In the genomic region with DNA sequence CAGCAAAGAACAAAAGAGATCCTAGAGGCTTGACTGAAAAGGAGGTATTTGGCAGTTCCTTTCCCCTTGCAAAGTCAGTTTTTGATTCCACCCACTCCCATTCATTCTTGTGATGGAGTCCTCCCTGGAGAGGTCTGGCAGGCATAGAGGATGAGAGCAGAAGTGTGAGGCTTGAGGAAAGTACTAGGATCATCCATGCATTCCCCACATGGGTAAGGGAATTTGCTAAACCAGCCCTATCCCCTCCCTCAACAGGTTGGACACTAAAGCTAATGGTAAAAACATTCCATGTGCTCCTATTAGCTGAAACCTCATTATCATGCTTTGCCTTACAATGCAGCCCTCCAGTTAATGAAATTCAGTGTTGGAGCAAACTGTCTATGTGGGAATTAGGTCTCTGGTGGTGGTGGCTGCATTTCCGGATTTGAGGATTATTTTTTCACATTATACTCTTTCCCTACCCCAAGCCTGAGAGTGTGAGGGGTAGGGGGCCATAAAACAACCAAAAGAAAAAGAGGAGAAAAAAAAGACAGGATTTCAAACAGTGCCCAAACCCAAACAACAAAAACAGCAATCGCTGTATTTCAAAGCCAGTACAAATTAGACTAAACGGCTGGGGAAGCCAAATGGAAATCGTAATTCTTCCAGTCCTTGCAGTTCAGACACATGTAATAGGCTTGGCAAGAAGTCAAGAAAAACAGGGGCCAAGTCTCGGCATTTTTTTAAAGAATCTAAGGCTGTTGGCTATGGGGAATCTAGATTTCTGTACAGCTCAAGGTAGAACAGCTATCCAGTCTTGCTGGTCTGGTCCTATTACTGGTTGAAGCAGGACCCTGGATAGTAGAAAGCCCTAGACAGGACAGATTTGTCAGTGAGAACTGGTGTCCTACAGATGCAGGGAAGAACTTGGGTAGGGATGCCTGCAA, we compare ENCODE assay signal across 10 mouse cellular contexts.
DNase-seq lines count a peak whose midpoint lies in the region; ATAC-seq lines count a peak whose summit lies in the region.
"Had no signal": no experiment of that assay in that cellular context is flagged by ENCODE, and none has a peak within 500 bp of the region (broad histone marks: within the 10 kb centered on the region; RNA-seq: fewer than 3 reads in every experiment).

No protein-coding gene starts in this region.

- H3K4me3 ChIP-seq in hindbrain, embryonic 15.5 days, result no peak overlapping the region
- no peak overlapping the region for H3K4me3 ChIP-seq in hindbrain, embryonic 12.5 days
- no peak overlapping the region for H3K4me3 ChIP-seq in kidney, embryonic 15.5 days (replicated peaks)

- WGBS in hindbrain, embryonic 15.5 days, result 47% methylated on average over 5 of the region's 5 CpGs
- WGBS in hindbrain, embryonic 12.5 days, result 76% methylated on average over 5 of the region's 5 CpGs
- WGBS in kidney, embryonic 15.5 days, result 11% methylated on average over 5 of the region's 5 CpGs

- H3K9ac ChIP-seq in hindbrain, embryonic 15.5 days, result no peak overlapping the region
- H3K9ac ChIP-seq in hindbrain, embryonic 12.5 days, result no peak overlapping the region
- H3K9ac ChIP-seq in kidney, embryonic 15.5 days, result no peak overlapping the region

- H3K9me3 ChIP-seq in hindbrain, embryonic 15.5 days, result no peaks in the 10 kb centered on the region
- no peaks in the 10 kb centered on the region for H3K9me3 ChIP-seq in hindbrain, embryonic 12.5 days (replicated peaks)
- no peaks in the 10 kb centered on the region for H3K9me3 ChIP-seq in kidney, embryonic 15.5 days (replicated peaks)

- H3K36me3 ChIP-seq in hindbrain, embryonic 15.5 days, result no peaks in the 10 kb centered on the region
- no peaks in the 10 kb centered on the region for H3K36me3 ChIP-seq in hindbrain, embryonic 12.5 days
- no peaks in the 10 kb centered on the region for H3K36me3 ChIP-seq in kidney, embryonic 15.5 days

- no peak overlapping the region for H3K4me2 ChIP-seq in hindbrain, embryonic 15.5 days
- no peak overlapping the region for H3K4me2 ChIP-seq in hindbrain, embryonic 12.5 days (replicated peaks)
- no peak overlapping the region for H3K4me2 ChIP-seq in kidney, embryonic 15.5 days

- peak; percentile 19; the same call in 1 of the 2 replicates for ATAC-seq in hindbrain, embryonic 15.5 days (ENCODE audit: low FRiP score, low read depth)
- no peak for ATAC-seq in hindbrain, embryonic 12.5 days (ENCODE audit: low FRiP score)
- ATAC-seq in kidney, embryonic 15.5 days (replicated peaks; ENCODE audit: low FRiP score), result peak; percentile 70

- no peaks in the 10 kb centered on the region; the same call in 1 of the 2 replicates for H3K4me1 ChIP-seq in hindbrain, embryonic 15.5 days (replicated peaks)
- H3K4me1 ChIP-seq in hindbrain, embryonic 12.5 days, result 0 out of 2 replicates have a peak, but pooled peaks cover 2% of the 10 kb centered on the region
- peaks cover 13% of the 10 kb centered on the region; the same call in 1 of the 2 replicates for H3K4me1 ChIP-seq in kidney, embryonic 15.5 days

- no peaks in the 10 kb centered on the region for H3K27me3 ChIP-seq in hindbrain, embryonic 15.5 days
- H3K27me3 ChIP-seq in hindbrain, embryonic 12.5 days, result no peaks in the 10 kb centered on the region
- H3K27me3 ChIP-seq in kidney, embryonic 15.5 days, result no peaks in the 10 kb centered on the region

- DNase-seq in ovary, postnatal 14 days (ENCODE audit: low spot score), result peak; percentile 13
- no peak for DNase-seq in ovary, postnatal 10 days (ENCODE audit: low spot score)
- no peak for DNase-seq in thymus, adult 18-20 months
- no peak for DNase-seq in B cell, adult 2 months
- DNase-seq: cerebellum, postnatal 25 days; lung, postnatal 4 days; thymus, postnatal 25 days had no signal

- H3K27ac ChIP-seq in hindbrain, embryonic 15.5 days (replicated peaks), result no peak overlapping the region
- H3K27ac ChIP-seq in hindbrain, embryonic 12.5 days, result no peak overlapping the region
- peak overlapping the region; percentile 76 for H3K27ac ChIP-seq in kidney, embryonic 15.5 days
